Mouse (Mus musculus): ENCODE data around the gene Map1b. TPM values are rescaled to one million over a fixed set of nuclear protein-coding genes. Genes with fewer than 3 reads are reported as not detected.

The Map1b gene
- total and polyA plus RNA-seq, 3 experiments = 2.1 to 14.6 (median 10.2) TPM

GRCm38 (mm10) chr13:99550679-99551369 is 34.5 kb upstream of the Map1b start:
- no peak overlapping the region for H3K9ac ChIP-seq (ENCODE audit: low read depth, low read length)
- no peaks in the 10 kb centered on the region for H3K27me3 ChIP-seq (ENCODE audit: control insufficient read depth, insufficient read depth, low read length)
- no peak for DNase-seq
- H3K36me3 ChIP-seq (ENCODE audit: control insufficient read depth, insufficient read depth, low read length) = no peaks in the 10 kb centered on the region
- H3K27ac ChIP-seq = no peak overlapping the region
- no peak overlapping the region for H3K4me3 ChIP-seq
- intact Hi-C loops (cut with DNase I) = no loop called here
- TF ChIP-seq CTCF (IDR thresholded peaks at IDR 0.05) (no peak), POLR2A (IDR thresholded peaks at IDR 0.05; ENCODE audit: insufficient read depth, low read depth, low read length) (no peak), EP300 (IDR thresholded peaks at IDR 0.05; ENCODE audit: insufficient read depth, low read depth, low read length) (no peak)
- no peaks in the 10 kb centered on the region for H3K79me2 ChIP-seq (replicated peaks; ENCODE audit: control insufficient read depth, insufficient read depth, low read length)
- WGBS = 58% methylated on average over 12 of the region's 12 CpGs
- no peaks in the 10 kb centered on the region for H3K4me1 ChIP-seq (ENCODE audit: control insufficient read depth, insufficient read depth, low read length)

GRCm38 (mm10) chr13:99550060-99550459 is 33.7 kb upstream of the Map1b start:
- H3K4me3 ChIP-seq = no peak overlapping the region
- no peaks in the 10 kb centered on the region for H3K36me3 ChIP-seq (ENCODE audit: control insufficient read depth, insufficient read depth, low read length)
- no peak overlapping the region for H3K9ac ChIP-seq (ENCODE audit: low read depth, low read length)
- H3K4me1 ChIP-seq (ENCODE audit: control insufficient read depth, insufficient read depth, low read length) = no peaks in the 10 kb centered on the region
- intact Hi-C loops (cut with DNase I) = no loop called here
- TF ChIP-seq EP300 (IDR thresholded peaks at IDR 0.05; ENCODE audit: insufficient read depth, low read depth, low read length) (no peak), CTCF (IDR thresholded peaks at IDR 0.05) (no peak), POLR2A (IDR thresholded peaks at IDR 0.05; ENCODE audit: insufficient read depth, low read depth, low read length) (no peak)
- no peaks in the 10 kb centered on the region for H3K27me3 ChIP-seq (ENCODE audit: control insufficient read depth, insufficient read depth, low read length)
- 73% methylated on average over 4 of the region's 4 CpGs for WGBS
- H3K79me2 ChIP-seq (replicated peaks; ENCODE audit: control insufficient read depth, insufficient read depth, low read length) = no peaks in the 10 kb centered on the region
- no peak for DNase-seq
- no peak overlapping the region for H3K27ac ChIP-seq

GRCm38 (mm10) chr13:99549584-99549983 is 33.2 kb upstream of the Map1b start:
- Histone ChIP-seq H3K27me3 (ENCODE audit: control insufficient read depth, insufficient read depth, low read length) (no peaks in the 10 kb centered on the region), H3K79me2 (replicated peaks; ENCODE audit: control insufficient read depth, insufficient read depth, low read length) (no peaks in the 10 kb centered on the region), H3K4me1 (ENCODE audit: control insufficient read depth, insufficient read depth, low read length) (no peaks in the 10 kb centered on the region), H3K9ac (ENCODE audit: low read depth, low read length) (no peak overlapping the region), H3K36me3 (ENCODE audit: control insufficient read depth, insufficient read depth, low read length) (no peaks in the 10 kb centered on the region), H3K27ac (no peak overlapping the region), H3K4me3 (no peak overlapping the region)
- no peak for DNase-seq
- intact Hi-C loops (cut with DNase I) = no loop called here
- TF ChIP-seq POLR2A (IDR thresholded peaks at IDR 0.05; ENCODE audit: insufficient read depth, low read depth, low read length) (no peak), EP300 (IDR thresholded peaks at IDR 0.05; ENCODE audit: insufficient read depth, low read depth, low read length) (no peak), CTCF (IDR thresholded peaks at IDR 0.05) (no peak)
- WGBS = 56% methylated on average over 9 of the region's 9 CpGs

- TF ChIP-seq POLR2A (IDR thresholded peaks at IDR 0.05; ENCODE audit: insufficient read depth, low read depth, low read length) (no peak), CTCF (IDR thresholded peaks at IDR 0.05) (no peak), EP300 (IDR thresholded peaks at IDR 0.05; ENCODE audit: insufficient read depth, low read depth, low read length) (no peak)
- Histone ChIP-seq H3K27ac (no peak overlapping the region), H3K9ac (ENCODE audit: low read depth, low read length) (no peak overlapping the region), H3K4me1 (ENCODE audit: control insufficient read depth, insufficient read depth, low read length) (no peaks in the 10 kb centered on the region), H3K36me3 (ENCODE audit: control insufficient read depth, insufficient read depth, low read length) (no peaks in the 10 kb centered on the region), H3K4me3 (no peak overlapping the region), H3K79me2 (replicated peaks; ENCODE audit: control insufficient read depth, insufficient read depth, low read length) (no peaks in the 10 kb centered on the region), H3K27me3 (ENCODE audit: control insufficient read depth, insufficient read depth, low read length) (no peaks in the 10 kb centered on the region)
- intact Hi-C loops (cut with DNase I) = no loop called here
- 74% methylated on average over 5 of the region's 5 CpGs for WGBS
- DNase-seq = no peak
Observed at GRCm38 (mm10) chr13:99546832-99547231, 30.5 kb upstream of the Map1b start.

- Histone ChIP-seq H3K27me3 (ENCODE audit: control insufficient read depth, insufficient read depth, low read length) (no peaks in the 10 kb centered on the region), H3K9ac (ENCODE audit: low read depth, low read length) (no peak overlapping the region), H3K4me3 (no peak overlapping the region), H3K79me2 (replicated peaks; ENCODE audit: control insufficient read depth, insufficient read depth, low read length) (no peaks in the 10 kb centered on the region), H3K36me3 (ENCODE audit: control insufficient read depth, insufficient read depth, low read length) (no peaks in the 10 kb centered on the region), H3K4me1 (ENCODE audit: control insufficient read depth, insufficient read depth, low read length) (no peaks in the 10 kb centered on the region; the same call in 1 of the 2 replicates), H3K27ac (no peak overlapping the region)
- intact Hi-C loops (cut with DNase I) = no loop called here
- no peak for DNase-seq
- WGBS = 41% methylated on average over 6 of the region's 6 CpGs
- TF ChIP-seq POLR2A (IDR thresholded peaks at IDR 0.05; ENCODE audit: insufficient read depth, low read depth, low read length) = no peak
- TF ChIP-seq CTCF (IDR thresholded peaks at IDR 0.05) = no peak
- no peak for TF ChIP-seq EP300 (IDR thresholded peaks at IDR 0.05; ENCODE audit: insufficient read depth, low read depth, low read length)
Observed at GRCm38 (mm10) chr13:99545201-99545600, 28.9 kb upstream of the Map1b start.

GRCm38 (mm10) chr13:99541429-99542267 is 25.3 kb upstream of the Map1b start:
- no peak for DNase-seq
- H3K79me2 ChIP-seq (replicated peaks; ENCODE audit: control insufficient read depth, insufficient read depth, low read length) = no peaks in the 10 kb centered on the region
- intact Hi-C loops (cut with DNase I) = no loop called here
- H3K27ac ChIP-seq = no peak overlapping the region
- H3K36me3 ChIP-seq (ENCODE audit: control insufficient read depth, insufficient read depth, low read length) = no peaks in the 10 kb centered on the region
- WGBS = 28% methylated on average over 21 of the region's 21 CpGs
- no peak overlapping the region for H3K9ac ChIP-seq (ENCODE audit: low read depth, low read length)
- no peak overlapping the region for H3K4me3 ChIP-seq
- no peaks in the 10 kb centered on the region for H3K27me3 ChIP-seq (ENCODE audit: control insufficient read depth, insufficient read depth, low read length)
- H3K4me1 ChIP-seq (ENCODE audit: control insufficient read depth, insufficient read depth, low read length) = peaks cover 7% of the 10 kb centered on the region
- TF ChIP-seq EP300 (IDR thresholded peaks at IDR 0.05; ENCODE audit: insufficient read depth, low read depth, low read length) = no peak
- no peak for TF ChIP-seq POLR2A (IDR thresholded peaks at IDR 0.05; ENCODE audit: insufficient read depth, low read depth, low read length)
- TF ChIP-seq CTCF (IDR thresholded peaks at IDR 0.05) = no peak

Measured in heart, adult 2 months (tissue).